Mouse (Mus musculus): ENCODE results near the gene Fbxo31. TPM values are rescaled to one million over a fixed set of nuclear protein-coding genes. Genes with fewer than 3 reads are reported as not detected.

Gene Fbxo31
- total and polyA plus RNA-seq, 3 experiments = 16.0 to 35.3 TPM; not detected in 1

- TF ChIP-seq BHLHE40 (IDR thresholded peaks at IDR 0.05; ENCODE audit: borderline replicate concordance, low read depth, low read length) (no peak), MAZ (IDR thresholded peaks at IDR 0.05; ENCODE audit: low read depth, low read length) (no peak), POLR2AphosphoS5 (IDR thresholded peaks at IDR 0.05; ENCODE audit: borderline replicate concordance, low read depth, low read length) (no peak), HCFC1 (IDR thresholded peaks at IDR 0.05; ENCODE audit: low read depth, low read length) (no peak), ZC3H11A (IDR thresholded peaks at IDR 0.05; ENCODE audit: low read depth, low read length) (no peak), RAD21 (IDR thresholded peaks at IDR 0.05; ENCODE audit: low read depth, low read length) (no peak), JUND (IDR thresholded peaks at IDR 0.05; ENCODE audit: low read depth, low read length) (no peak), GABPA (IDR thresholded peaks at IDR 0.05; ENCODE audit: low read depth, low read length) (no peak)
- no peaks in the 10 kb centered on the region for H3K4me1 ChIP-seq (ENCODE audit: control insufficient read depth in 1 of 2, insufficient read depth in 2 of 2, low read length in 2 of 2)
- H3K36me3 ChIP-seq (ENCODE audit: control insufficient read depth in 1 of 2, insufficient read depth in 2 of 2, low read length in 2 of 2) = no peaks in the 10 kb centered on the region
- no peak overlapping the region for H3K4me3 ChIP-seq (ENCODE audit: control insufficient read depth in 1 of 2, insufficient read depth in 1 of 2, low read depth in 2 of 2, low read length in 2 of 2)
- no peaks in the 10 kb centered on the region for H3K9me3 ChIP-seq (replicated peaks; ENCODE audit: insufficient read depth, low read length)
- H3K79me2 ChIP-seq (ENCODE audit: control insufficient read depth, insufficient read depth, low read length, poor library complexity) = no peaks in the 10 kb centered on the region
- no peak overlapping the region for H3K27ac ChIP-seq (ENCODE audit: control insufficient read depth, low read depth, low read length)
- H3K9ac ChIP-seq (ENCODE audit: control insufficient read depth, low read depth, low read length, poor library complexity, severe bottlenecking) = no peak overlapping the region
- H3K27me3 ChIP-seq (ENCODE audit: control insufficient read depth in 1 of 2, insufficient read depth in 2 of 2, low read length in 2 of 2) = no peaks in the 10 kb centered on the region
- DNase-seq (ENCODE audit: low read depth, low spot score) = no peak
These were observed 34.8 kb upstream of the Fbxo31 start for GRCm38 (mm10) chr8:121613419-121613818.

DNA sequence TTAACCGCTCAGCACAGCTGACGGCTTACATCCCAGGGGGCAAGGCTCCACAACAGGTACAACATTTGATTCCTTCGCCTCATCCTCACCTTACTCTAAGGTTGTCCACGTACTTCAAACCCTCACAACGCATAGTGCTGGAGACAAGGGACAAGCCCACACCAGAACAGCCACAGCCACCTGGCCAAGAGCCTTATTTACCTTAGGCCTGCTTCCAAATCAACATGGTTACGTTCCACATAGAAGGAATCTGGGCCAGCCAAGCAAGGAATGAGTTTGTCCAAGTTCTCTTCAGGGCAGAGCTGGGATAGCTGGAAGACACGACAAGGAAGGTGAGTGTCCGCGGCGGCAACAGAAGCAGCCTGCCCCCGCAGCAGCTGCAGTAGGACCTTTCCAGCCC is 31.3 kb upstream of the Fbxo31 start:
- Histone ChIP-seq H3K9me3 (replicated peaks; ENCODE audit: insufficient read depth, low read length) (no peaks in the 10 kb centered on the region), H3K27ac (ENCODE audit: control insufficient read depth, low read depth, low read length) (no peak overlapping the region), H3K4me3 (ENCODE audit: control insufficient read depth in 1 of 2, insufficient read depth in 1 of 2, low read depth in 2 of 2, low read length in 2 of 2) (no peak overlapping the region), H3K36me3 (ENCODE audit: control insufficient read depth in 1 of 2, insufficient read depth in 2 of 2, low read length in 2 of 2) (no peaks in the 10 kb centered on the region), H3K79me2 (ENCODE audit: control insufficient read depth, insufficient read depth, low read length, poor library complexity) (no peaks in the 10 kb centered on the region), H3K9ac (ENCODE audit: control insufficient read depth, low read depth, low read length, poor library complexity, severe bottlenecking) (no peak overlapping the region), H3K27me3 (ENCODE audit: control insufficient read depth in 1 of 2, insufficient read depth in 2 of 2, low read length in 2 of 2) (no peaks in the 10 kb centered on the region), H3K4me1 (ENCODE audit: control insufficient read depth in 1 of 2, insufficient read depth in 2 of 2, low read length in 2 of 2) (no peaks in the 10 kb centered on the region)
- DNase-seq (ENCODE audit: low read depth, low spot score) = no peak
- no peak for TF ChIP-seq NELFE (IDR thresholded peaks at IDR 0.05; ENCODE audit: low read depth, low read length)
- TF ChIP-seq CHD1 (IDR thresholded peaks at IDR 0.05; ENCODE audit: low read depth, low read length) = no peak
- TF ChIP-seq ELF1 (IDR thresholded peaks at IDR 0.05; ENCODE audit: low read depth, low read length) = no peak
- no peak for TF ChIP-seq MYB (IDR thresholded peaks at IDR 0.05; ENCODE audit: low read depth, low read length)

GRCm38 (mm10) chr8:121609251-121609650 is 30.6 kb upstream of the Fbxo31 start:
- Histone ChIP-seq H3K79me2 (ENCODE audit: control insufficient read depth, insufficient read depth, low read length, poor library complexity) (no peaks in the 10 kb centered on the region), H3K27ac (ENCODE audit: control insufficient read depth, low read depth, low read length) (no peak overlapping the region), H3K36me3 (ENCODE audit: control insufficient read depth in 1 of 2, insufficient read depth in 2 of 2, low read length in 2 of 2) (no peaks in the 10 kb centered on the region), H3K4me1 (ENCODE audit: control insufficient read depth in 1 of 2, insufficient read depth in 2 of 2, low read length in 2 of 2) (no peaks in the 10 kb centered on the region), H3K4me3 (ENCODE audit: control insufficient read depth in 1 of 2, insufficient read depth in 1 of 2, low read depth in 2 of 2, low read length in 2 of 2) (no peak overlapping the region), H3K9ac (ENCODE audit: control insufficient read depth, low read depth, low read length, poor library complexity, severe bottlenecking) (no peak overlapping the region), H3K27me3 (ENCODE audit: control insufficient read depth in 1 of 2, insufficient read depth in 2 of 2, low read length in 2 of 2) (no peaks in the 10 kb centered on the region), H3K9me3 (replicated peaks; ENCODE audit: insufficient read depth, low read length) (no peaks in the 10 kb centered on the region)
- TF ChIP-seq USF2 (IDR thresholded peaks at IDR 0.05; ENCODE audit: borderline replicate concordance in 1 of 2, insufficient read depth in 1 of 2, low read depth in 1 of 2, low read length in 2 of 2) (no peak), POLR2A (IDR thresholded peaks at IDR 0.05; ENCODE audit: control insufficient read depth in 1 of 2, insufficient read depth in 1 of 2, low read depth in 1 of 2, low read length in 2 of 2, poor library complexity in 1 of 2) (no peak), SIN3A (IDR thresholded peaks at IDR 0.05; ENCODE audit: low read length) (no peak), GABPA (IDR thresholded peaks at IDR 0.05; ENCODE audit: low read depth, low read length) (no peak), MAX (IDR thresholded peaks at IDR 0.05; ENCODE audit: low read length) (no peak), KAT2A (conservative IDR thresholded peaks at IDR 0.05; ENCODE audit: low read depth, low read length) (no peak), MAZ (IDR thresholded peaks at IDR 0.05; ENCODE audit: low read depth, low read length) (no peak), ZMIZ1 (IDR thresholded peaks at IDR 0.05; ENCODE audit: low read depth, low read length) (no peak), MEF2A (IDR thresholded peaks at IDR 0.05; ENCODE audit: extremely low read depth, insufficient replicate concordance, low read depth, low read length, poor library complexity, severe bottlenecking) (no peak), CHD2 (IDR thresholded peaks at IDR 0.05; ENCODE audit: low read length) (no peak), SMC3 (IDR thresholded peaks at IDR 0.05; ENCODE audit: low read depth, low read length) (no peak), MAFK (IDR thresholded peaks at IDR 0.05; ENCODE audit: borderline replicate concordance, low read depth, low read length) (no peak)
- no peak for DNase-seq (ENCODE audit: low read depth, low spot score)

Measured in MEL (cell line).